Mouse (Mus musculus): ENCODE measurements around the gene Chmp1a. TPM values are rescaled to one million over a fixed set of nuclear protein-coding genes. Genes with fewer than 3 reads are reported as not detected.

Chmp1a gene
- total and polyA plus RNA-seq, 3 experiments = 19.6 to 57.9 (median 35.9) TPM

DNA sequence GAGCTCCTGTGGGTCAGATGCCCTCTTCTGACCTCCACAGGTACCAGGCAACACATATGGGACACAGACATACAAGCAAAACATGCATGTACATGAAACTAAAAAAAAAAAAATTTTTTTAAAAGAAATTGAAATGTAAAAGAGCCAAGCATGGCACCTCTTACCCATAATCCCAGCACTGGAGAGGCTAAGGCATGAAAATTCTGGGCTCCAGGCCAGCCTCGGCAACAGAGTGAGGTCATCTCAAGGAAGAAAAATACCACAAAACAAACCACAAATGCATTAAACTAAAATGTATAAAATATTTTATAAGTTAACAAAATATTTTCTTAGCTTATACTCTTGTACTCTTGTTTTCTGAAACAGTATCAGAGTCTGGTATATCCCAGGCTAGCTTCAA is 8.4 kb upstream of the Chmp1a start:
- Histone ChIP-seq H3K4me1 (ENCODE audit: insufficient read depth, low read depth, low read length) (peaks cover 28% of the 10 kb centered on the region), H3K27me3 (ENCODE audit: insufficient read depth, low read length) (peaks cover 17% of the 10 kb centered on the region), H3K4me3 (ENCODE audit: low read depth, low read length) (no peak overlapping the region), H3K9me3 (replicated peaks) (no peaks in the 10 kb centered on the region), H3K36me3 (replicated peaks) (peaks cover 2% of the 10 kb centered on the region)
- TF ChIP-seq GATA2 (IDR thresholded peaks at IDR 0.05; ENCODE audit: borderline replicate concordance, low read depth, low read length) (no peak), POLR2AphosphoS5 (IDR thresholded peaks at IDR 0.05; ENCODE audit: insufficient replicate concordance, low read depth, low read length) (no peak), CTCF (IDR thresholded peaks at IDR 0.05; ENCODE audit: low read depth, low read length) (no peak), TAL1 (conservative IDR thresholded peaks at IDR 0.05; ENCODE audit: low read depth, low read length) (no peak), GATA1 (IDR thresholded peaks at IDR 0.05; ENCODE audit: borderline replicate concordance, low read length) (no peak)
- DNase-seq (ENCODE audit: low spot score) = no peak
- no peak for ATAC-seq (ENCODE audit: extremely low read depth, insufficient number of reproducible peaks, low FRiP score, poor library complexity, severe bottlenecking)

DNA sequence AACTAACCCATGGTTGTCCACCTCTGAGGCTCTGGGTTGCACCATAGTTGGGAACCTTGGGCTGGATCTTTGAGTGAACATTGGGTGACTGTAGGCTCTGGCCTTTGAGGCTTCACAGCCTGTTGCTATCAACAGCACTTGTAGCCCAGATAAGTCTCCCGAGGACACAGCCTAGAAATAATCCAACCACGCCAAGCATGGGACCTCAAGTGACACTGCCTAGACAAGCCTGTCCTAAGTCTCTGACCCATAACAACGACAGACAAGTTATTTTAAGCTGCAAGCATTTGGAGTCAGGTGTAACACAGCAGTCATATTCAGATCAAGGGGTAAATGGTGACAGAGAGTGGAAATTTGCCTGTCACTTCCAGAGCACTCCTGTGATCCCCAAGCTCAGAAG is 2.9 kb upstream of the Chmp1a start:
- no peak for DNase-seq (ENCODE audit: low spot score)

DNA sequence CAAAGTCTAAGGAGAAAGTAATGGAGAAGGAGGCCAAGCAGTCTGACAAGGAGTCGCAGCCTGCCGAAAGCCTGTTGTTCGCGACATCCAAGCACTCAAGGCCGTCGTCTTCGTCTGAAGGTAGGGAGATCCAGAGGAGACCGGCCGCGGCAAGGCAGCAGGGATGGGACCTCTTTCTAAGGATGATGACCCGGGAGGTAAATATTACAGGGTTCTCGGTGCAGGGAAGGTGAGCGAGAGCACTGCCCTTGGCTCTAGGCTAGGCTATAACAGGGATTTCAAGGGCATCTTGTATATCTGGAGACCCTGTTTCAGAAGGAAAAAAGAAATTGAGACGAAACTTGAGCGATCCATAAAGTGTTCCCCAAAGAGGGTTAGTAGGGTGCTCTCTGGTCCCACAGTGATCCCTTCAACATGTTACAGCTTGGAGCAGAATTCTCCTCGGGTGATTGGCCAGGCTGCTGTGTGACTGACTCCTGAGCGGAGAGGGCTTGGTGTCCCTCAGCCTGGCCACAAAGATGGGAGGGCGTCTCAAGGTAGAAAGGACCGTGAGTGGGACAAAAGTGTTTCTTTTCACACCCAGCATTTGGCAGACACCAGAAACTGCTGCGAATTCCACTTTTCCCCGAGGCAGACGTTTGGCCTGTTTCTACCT is 682 bp upstream of the Chmp1a start:
- Histone ChIP-seq H3K36me3 (replicated peaks) (peaks cover 33% of the 10 kb centered on the region), H3K27me3 (ENCODE audit: insufficient read depth, low read length) (peaks cover 10% of the 10 kb centered on the region), H3K9me3 (replicated peaks) (no peaks in the 10 kb centered on the region), H3K4me3 (ENCODE audit: low read depth, low read length) (peak overlapping the region; percentile 86), H3K4me1 (ENCODE audit: insufficient read depth, low read depth, low read length) (peaks cover 47% of the 10 kb centered on the region)
- no peak for ATAC-seq (ENCODE audit: extremely low read depth, insufficient number of reproducible peaks, low FRiP score, poor library complexity, severe bottlenecking)
- DNase-seq (ENCODE audit: low spot score) = peak; percentile 36
- TF ChIP-seq GATA2 (IDR thresholded peaks at IDR 0.05; ENCODE audit: borderline replicate concordance, low read depth, low read length) (no peak), TAL1 (conservative IDR thresholded peaks at IDR 0.05; ENCODE audit: low read depth, low read length) (no peak), CTCF (IDR thresholded peaks at IDR 0.05; ENCODE audit: low read depth, low read length) (no peak), POLR2AphosphoS5 (IDR thresholded peaks at IDR 0.05; ENCODE audit: insufficient replicate concordance, low read depth, low read length) (no peak), GATA1 (IDR thresholded peaks at IDR 0.05; ENCODE audit: borderline replicate concordance, low read length) (no peak)

More for the DNA sequence above, 2.9 kb upstream of the Chmp1a start:
- Histone ChIP-seq H3K36me3 (replicated peaks) (peaks cover 11% of the 10 kb centered on the region), H3K4me1 (ENCODE audit: insufficient read depth, low read depth, low read length) (peaks cover 37% of the 10 kb centered on the region), H3K9me3 (replicated peaks) (no peaks in the 10 kb centered on the region), H3K27me3 (ENCODE audit: insufficient read depth, low read length) (peaks cover 23% of the 10 kb centered on the region), H3K4me3 (ENCODE audit: low read depth, low read length) (no peak overlapping the region)
- TF ChIP-seq TAL1 (conservative IDR thresholded peaks at IDR 0.05; ENCODE audit: low read depth, low read length) = no peak
- no peak for TF ChIP-seq GATA2 (IDR thresholded peaks at IDR 0.05; ENCODE audit: borderline replicate concordance, low read depth, low read length)
- no peak for TF ChIP-seq CTCF (IDR thresholded peaks at IDR 0.05; ENCODE audit: low read depth, low read length)
- no peak for ATAC-seq (ENCODE audit: extremely low read depth, insufficient number of reproducible peaks, low FRiP score, poor library complexity, severe bottlenecking)

DNA sequence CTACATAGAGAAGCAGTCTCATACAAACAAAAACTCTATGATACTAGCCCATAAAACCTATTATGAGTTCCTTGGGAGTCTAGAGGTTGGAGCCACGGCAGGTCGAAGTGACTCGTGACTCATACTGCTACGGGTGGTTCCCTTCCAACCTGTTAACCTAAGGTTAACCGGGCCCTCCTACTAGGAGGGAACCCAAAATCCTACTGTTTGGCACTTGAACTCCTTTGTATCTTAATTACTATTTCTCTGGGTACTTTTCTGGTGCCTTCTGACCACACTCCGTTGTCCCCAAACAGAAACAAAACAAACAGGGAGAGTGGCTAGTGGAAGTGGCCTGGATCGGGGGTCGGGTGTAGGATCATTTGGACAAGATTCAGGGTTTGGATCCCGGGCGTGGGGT is 687 bp downstream of the Chmp1a start:
- Histone ChIP-seq H3K4me1 (ENCODE audit: insufficient read depth, low read depth, low read length) (peaks cover 40% of the 10 kb centered on the region), H3K9me3 (replicated peaks) (no peaks in the 10 kb centered on the region), H3K36me3 (replicated peaks) (peaks cover 47% of the 10 kb centered on the region), H3K4me3 (ENCODE audit: low read depth, low read length) (peak overlapping the region; percentile 86), H3K27me3 (ENCODE audit: insufficient read depth, low read length) (peaks cover 6% of the 10 kb centered on the region; the same call in 1 of the 2 replicates)
- ATAC-seq (ENCODE audit: extremely low read depth, insufficient number of reproducible peaks, low FRiP score, poor library complexity, severe bottlenecking) = no peak
- DNase-seq (ENCODE audit: low spot score) = no peak
- TF ChIP-seq POLR2AphosphoS5 (IDR thresholded peaks at IDR 0.05; ENCODE audit: insufficient replicate concordance, low read depth, low read length) (no peak), TAL1 (conservative IDR thresholded peaks at IDR 0.05; ENCODE audit: low read depth, low read length) (no peak), GATA1 (IDR thresholded peaks at IDR 0.05; ENCODE audit: borderline replicate concordance, low read length) (no peak), GATA2 (IDR thresholded peaks at IDR 0.05; ENCODE audit: borderline replicate concordance, low read depth, low read length) (no peak), CTCF (IDR thresholded peaks at IDR 0.05; ENCODE audit: low read depth, low read length) (no peak)

DNA sequence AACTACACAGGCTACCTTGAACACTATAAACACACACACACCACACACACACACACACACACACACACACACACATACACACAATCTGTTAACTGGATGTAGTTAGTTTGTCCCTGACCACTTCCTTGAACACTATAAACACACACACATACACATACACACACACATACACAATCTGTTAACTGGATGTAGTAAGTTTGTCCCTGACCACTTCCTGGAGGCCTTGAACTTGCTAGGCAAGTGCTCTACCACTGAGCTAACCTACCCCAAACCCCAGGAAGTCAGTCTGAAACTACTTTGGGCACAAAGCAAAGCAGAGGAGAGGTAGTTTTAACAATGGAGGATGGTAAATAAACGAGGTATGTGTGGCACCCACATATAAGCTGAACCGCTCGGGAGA is 9.0 kb downstream of the Chmp1a start:
- Histone ChIP-seq H3K4me3 (ENCODE audit: low read depth, low read length) (no peak overlapping the region), H3K27me3 (ENCODE audit: insufficient read depth, low read length) (peaks cover 36% of the 10 kb centered on the region), H3K36me3 (replicated peaks) (peaks cover 56% of the 10 kb centered on the region), H3K4me1 (ENCODE audit: insufficient read depth, low read depth, low read length) (peaks cover 8% of the 10 kb centered on the region), H3K9me3 (replicated peaks) (no peaks in the 10 kb centered on the region)
- ATAC-seq (ENCODE audit: extremely low read depth, insufficient number of reproducible peaks, low FRiP score, poor library complexity, severe bottlenecking) (no peak), DNase-seq (ENCODE audit: low spot score) (no peak)
- no peak for TF ChIP-seq GATA2 (IDR thresholded peaks at IDR 0.05; ENCODE audit: borderline replicate concordance, low read depth, low read length)
- TF ChIP-seq TAL1 (conservative IDR thresholded peaks at IDR 0.05; ENCODE audit: low read depth, low read length) = no peak
- no peak for TF ChIP-seq POLR2AphosphoS5 (IDR thresholded peaks at IDR 0.05; ENCODE audit: insufficient replicate concordance, low read depth, low read length)
- no peak for TF ChIP-seq GATA1 (IDR thresholded peaks at IDR 0.05; ENCODE audit: borderline replicate concordance, low read length)
- no peak for TF ChIP-seq CTCF (IDR thresholded peaks at IDR 0.05; ENCODE audit: low read depth, low read length)

DNA sequence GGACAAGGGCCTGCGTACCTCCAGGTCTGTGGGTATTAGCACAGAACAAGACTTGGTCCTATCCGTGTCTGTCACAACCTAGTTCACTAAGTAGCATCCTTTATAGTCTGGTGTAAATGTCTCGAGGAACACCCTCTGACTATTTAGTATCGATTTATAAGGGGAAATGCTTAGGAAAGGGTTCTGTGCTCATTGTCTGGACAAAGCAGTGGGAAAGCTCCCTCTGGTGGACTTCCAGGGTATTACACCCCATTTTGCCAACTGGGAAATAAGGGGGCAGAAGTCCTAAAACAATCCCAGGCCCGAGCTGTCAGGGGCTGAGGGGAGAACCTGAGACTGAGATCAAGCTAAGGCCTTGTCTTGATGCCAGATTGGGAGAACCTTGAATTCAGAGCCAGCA is 10.3 kb downstream of the Chmp1a start:
- Histone ChIP-seq H3K4me3 (ENCODE audit: low read depth, low read length) (no peak overlapping the region), H3K27me3 (ENCODE audit: insufficient read depth, low read length) (peaks cover 44% of the 10 kb centered on the region), H3K36me3 (replicated peaks) (peaks cover 43% of the 10 kb centered on the region), H3K4me1 (ENCODE audit: insufficient read depth, low read depth, low read length) (peaks cover 13% of the 10 kb centered on the region), H3K9me3 (replicated peaks) (no peaks in the 10 kb centered on the region)
- DNase-seq (ENCODE audit: low spot score) (peak; percentile 56), ATAC-seq (ENCODE audit: extremely low read depth, insufficient number of reproducible peaks, low FRiP score, poor library complexity, severe bottlenecking) (no peak)
- no peak for TF ChIP-seq POLR2AphosphoS5 (IDR thresholded peaks at IDR 0.05; ENCODE audit: insufficient replicate concordance, low read depth, low read length)
- no peak for TF ChIP-seq GATA1 (IDR thresholded peaks at IDR 0.05; ENCODE audit: borderline replicate concordance, low read length)
- TF ChIP-seq TAL1 (conservative IDR thresholded peaks at IDR 0.05; ENCODE audit: low read depth, low read length) = no peak
- TF ChIP-seq CTCF (IDR thresholded peaks at IDR 0.05; ENCODE audit: low read depth, low read length) = peak; percentile 92
- TF ChIP-seq GATA2 (IDR thresholded peaks at IDR 0.05; ENCODE audit: borderline replicate concordance, low read depth, low read length) = no peak

Measured in G1E (cell line).